Mouse (Mus musculus) liver, postnatal 0 days (tissue): ENCODE data around the gene Col4a3. TPM values are rescaled to one million over a fixed set of nuclear protein-coding genes. Genes with fewer than 3 reads are reported as not detected.
A peak's percentile ranks its signal among the peaks of the same experiment; 100 is the strongest.

Experiments
- ATAC-seq: fragments of 200-750 bp; cut with Nextera tagmentation; 2 replicates; pipeline ENCODE4 v1.8.0; 2017; ENCODE audit warnings: mild to moderate bottlenecking, moderate library complexity
- DNase-seq: peaks from one replicate; pipeline ENCODE4 v3.0.0-alpha.2; 2016
- H3K27ac ChIP-seq: fragments of 300-500 bp; sonication (generic); 2 replicates; pipeline ENCODE4 v1.5.1; 2014; ENCODE audit warnings: antibody characterized with exemption, moderate library complexity, mild to moderate bottlenecking, low read depth
- H3K27me3 ChIP-seq: fragments of 300-500 bp; sonication (generic); 2 replicates; pipeline ENCODE4 v1.6.1; 2014; ENCODE audit warnings: low read length, control low read depth, mixed read lengths; ENCODE audit not compliant: insufficient read depth
- H3K36me3 ChIP-seq: fragments of 300-500 bp; sonication (generic); replicated peaks from 2 replicates; pipeline ENCODE4 v1.6.1; 2014; ENCODE audit warnings: mild to moderate bottlenecking, control low read depth, low read length, moderate library complexity, mixed read lengths; ENCODE audit not compliant: insufficient read depth
- H3K4me1 ChIP-seq: fragments of 300-500 bp; sonication (generic); 2 replicates; pipeline ENCODE4 v1.6.1; 2014; ENCODE audit warnings: antibody characterized with exemption, mild to moderate bottlenecking, control low read depth; ENCODE audit not compliant: insufficient read depth
- H3K4me2 ChIP-seq: fragments of 300-500 bp; sonication (generic); 2 replicates; pipeline ENCODE4 v1.6.1; 2014; ENCODE audit warnings: low read depth, mild to moderate bottlenecking, low read length, moderate library complexity, mixed read lengths
- H3K4me3 ChIP-seq: fragments of 300-500 bp; sonication (generic); 2 replicates; pipeline ENCODE4 v1.5.1; 2014; ENCODE audit warnings: low read depth, low read length
- H3K9ac ChIP-seq: fragments of 300-500 bp; sonication (generic); replicated peaks from 2 replicates; pipeline ENCODE4 v1.6.1; 2014; ENCODE audit warnings: mild to moderate bottlenecking, moderate library complexity
- H3K9me3 ChIP-seq: fragments of 300-500 bp; sonication (generic); 2 replicates; pipeline ENCODE4 v1.6.1; 2016; ENCODE audit warnings: mild to moderate bottlenecking, control low read depth, low read length, mixed read lengths
- CTCF ChIP-seq: sonication (generic); IDR thresholded peaks from 2 replicates; pipeline ENCODE4 v1.5.1; 2016; ENCODE audit warnings: antibody characterized with exemption, low read depth
- EP300 ChIP-seq: IDR thresholded peaks from 2 replicates; pipeline ENCODE4 v1.6.1; 2016; ENCODE audit warnings: antibody characterized with exemption, low read depth, mild to moderate bottlenecking
- WGBS: fragments of 180-500 bp; shearing (Covaris S2); extraction: QIAGEN DNeasy Blood & Tissue Kit; methylation state at CpG from one replicate; pipeline ENCODE4 v1.1.7; 2014; ENCODE audit not compliant: insufficient replicate concordance; 5-methylcytosine and 5-hydroxymethylcytosine counted together
- polyA plus RNA-seq: library from polyadenylated mRNA; unstranded; fragments of >200 nt; fragmentation: Nextera tagmentation; extraction: Ambion mirVana; gene quantifications from 2 replicates; pipeline ENCODE4 v1.2.1, GENCODE M21; 2015

The Col4a3 gene
- polyA plus RNA-seq, 1 experiment from 2014 or later: 0.27 TPM

DNA sequence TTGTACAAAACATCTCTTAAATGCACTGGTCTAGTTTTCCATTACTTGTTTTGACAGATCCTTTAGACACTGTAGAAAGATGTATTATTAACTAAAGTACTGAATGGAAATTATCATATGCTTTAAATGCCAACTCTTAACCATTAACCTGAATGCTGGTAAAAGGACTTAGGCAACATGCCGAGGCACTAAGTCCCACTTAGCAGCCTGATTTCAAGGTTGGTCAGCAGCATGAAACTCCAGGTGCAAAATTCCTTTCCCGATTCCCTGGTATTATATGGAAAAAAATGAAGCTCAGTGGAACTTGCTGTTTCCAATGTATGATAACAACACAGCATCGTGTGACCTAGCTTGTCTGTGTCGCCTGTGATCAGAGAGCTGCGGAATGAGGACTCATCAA is 31.9 kb downstream of the Col4a3 start:
- Histone ChIP-seq H3K9ac (no peak overlapping the region), H3K4me1 (no peaks in the 10 kb centered on the region), H3K36me3 (no peaks in the 10 kb centered on the region), H3K9me3 (no peaks in the 10 kb centered on the region), H3K27ac (no peak overlapping the region), H3K27me3 (no peaks in the 10 kb centered on the region), H3K4me3 (no peak overlapping the region), H3K4me2 (no peak overlapping the region)
- ATAC-seq (no peak), DNase-seq (no peak)
- no peak for TF ChIP-seq EP300
- TF ChIP-seq CTCF: no peak
- WGBS: 60% methylated on average over 5 of the region's 5 CpGs

DNA sequence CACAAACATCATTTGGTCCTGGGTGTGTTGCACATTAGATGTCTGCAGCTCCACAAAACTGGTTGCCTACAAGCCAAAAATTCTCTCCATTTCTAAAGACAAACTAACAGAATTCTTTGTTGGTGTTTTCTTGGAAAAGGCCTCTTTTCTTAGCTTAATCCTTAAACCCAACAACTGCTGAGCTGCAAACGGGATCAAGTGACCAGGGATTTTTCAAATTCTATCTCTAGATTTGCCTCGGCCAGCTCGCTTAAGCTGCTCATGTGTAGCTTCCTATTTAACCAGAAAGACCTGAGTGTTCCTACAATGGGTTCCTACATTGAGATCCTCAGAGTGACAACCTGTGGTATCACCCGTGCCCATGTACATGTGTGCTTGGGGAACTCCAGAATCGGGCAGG is 33.3 kb downstream of the Col4a3 start:
- Histone ChIP-seq H3K27me3 (no peaks in the 10 kb centered on the region), H3K9ac (no peak overlapping the region), H3K4me3 (no peak overlapping the region), H3K4me2 (no peak overlapping the region), H3K36me3 (no peaks in the 10 kb centered on the region), H3K9me3 (no peaks in the 10 kb centered on the region), H3K27ac (no peak overlapping the region), H3K4me1 (no peaks in the 10 kb centered on the region)
- TF ChIP-seq EP300 (no peak), CTCF (no peak)
- no peak for ATAC-seq
- WGBS: 84% methylated on average over 5 of the region's 5 CpGs
- no peak for DNase-seq

DNA sequence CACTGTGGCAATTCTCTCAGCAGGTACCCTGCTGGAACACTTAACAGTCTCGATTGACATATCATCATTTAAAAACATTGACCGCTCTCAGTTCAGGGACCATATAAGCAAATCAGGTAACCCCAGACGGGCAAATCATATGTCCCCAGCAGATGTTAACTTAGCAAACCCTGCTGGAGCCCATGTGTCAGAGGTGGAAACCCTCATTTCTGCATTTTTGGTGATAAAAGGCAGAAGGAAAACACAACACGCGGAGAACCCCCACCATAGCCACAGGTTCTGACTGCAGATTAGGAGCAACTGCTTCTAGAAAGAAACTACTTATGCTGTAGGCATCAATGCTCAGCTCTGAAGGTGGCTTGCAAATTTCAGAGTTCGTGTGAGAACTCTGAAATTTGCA is 38.2 kb downstream of the Col4a3 start:
- Histone ChIP-seq H3K4me2 (no peak overlapping the region), H3K4me1 (no peaks in the 10 kb centered on the region), H3K4me3 (no peak overlapping the region), H3K27me3 (no peaks in the 10 kb centered on the region), H3K36me3 (no peaks in the 10 kb centered on the region), H3K27ac (no peak overlapping the region), H3K9me3 (no peaks in the 10 kb centered on the region), H3K9ac (no peak overlapping the region)
- peak; percentile 88 for ATAC-seq
- 48% methylated on average over 6 of the region's 6 CpGs for WGBS
- no peak for DNase-seq
- TF ChIP-seq CTCF: no peak
- peak; percentile 87 for TF ChIP-seq EP300

DNA sequence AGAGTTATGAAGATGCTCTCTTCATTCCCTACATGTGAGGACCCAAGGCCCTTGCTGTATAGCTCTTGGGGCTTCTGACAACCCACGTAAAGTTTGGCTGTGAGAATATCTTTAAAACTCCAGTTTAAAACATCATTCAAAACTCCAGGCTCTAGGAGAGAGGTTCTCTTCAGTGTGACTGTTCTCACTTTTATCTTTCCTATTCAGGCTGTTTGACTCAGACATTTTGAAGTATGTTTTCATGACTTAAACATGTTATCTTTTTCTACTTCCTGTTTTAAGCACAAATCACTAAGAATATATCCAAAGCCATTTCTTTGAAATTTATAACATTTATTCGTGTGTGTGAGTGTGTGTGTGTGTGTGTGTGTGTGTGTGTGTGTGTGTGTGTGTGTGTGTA is 38.8 kb downstream of the Col4a3 start:
- H3K27me3 ChIP-seq: no peaks in the 10 kb centered on the region
- ATAC-seq (peak; percentile 58), DNase-seq (no peak)
- no peak overlapping the region for H3K9ac ChIP-seq
- no peak overlapping the region for H3K4me3 ChIP-seq
- no peaks in the 10 kb centered on the region for H3K36me3 ChIP-seq
- 46% methylated on average over 2 of the region's 2 CpGs for WGBS
- H3K4me2 ChIP-seq: no peak overlapping the region
- no peak overlapping the region for H3K27ac ChIP-seq
- H3K9me3 ChIP-seq: no peaks in the 10 kb centered on the region
- H3K4me1 ChIP-seq: no peaks in the 10 kb centered on the region
- TF ChIP-seq EP300: 0 out of 2 replicates have a peak, but pooled peaks have one; percentile 21
- no peak for TF ChIP-seq CTCF

DNA sequence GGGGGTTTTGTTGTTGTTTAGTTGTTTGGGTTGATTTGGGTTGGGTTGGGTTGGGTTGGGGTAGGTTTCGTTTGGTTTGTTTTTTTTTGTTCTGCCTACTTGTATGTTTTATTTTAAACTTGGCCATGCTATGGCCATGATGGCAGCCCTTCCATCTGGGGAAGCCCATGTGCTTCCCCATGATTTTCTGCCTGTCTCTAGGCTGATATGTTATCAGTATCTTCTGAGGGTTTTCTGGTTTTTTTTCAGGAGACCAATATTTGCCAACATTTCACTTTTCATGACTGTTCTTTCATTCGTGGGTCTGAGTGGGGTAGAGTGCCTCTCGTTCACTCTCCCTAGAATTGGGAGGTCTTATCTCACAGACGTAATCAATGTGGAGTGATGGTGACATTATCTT is 40.9 kb downstream of the Col4a3 start:
- Histone ChIP-seq H3K9ac (no peak overlapping the region), H3K27me3 (no peaks in the 10 kb centered on the region), H3K27ac (no peak overlapping the region), H3K4me1 (no peaks in the 10 kb centered on the region), H3K9me3 (no peaks in the 10 kb centered on the region), H3K4me2 (no peak overlapping the region), H3K4me3 (no peak overlapping the region), H3K36me3 (no peaks in the 10 kb centered on the region)
- WGBS: 39% methylated on average over 4 of the region's 4 CpGs
- ATAC-seq (no peak), DNase-seq (no peak)
- TF ChIP-seq EP300 (peak; percentile 88), CTCF (no peak)

DNA sequence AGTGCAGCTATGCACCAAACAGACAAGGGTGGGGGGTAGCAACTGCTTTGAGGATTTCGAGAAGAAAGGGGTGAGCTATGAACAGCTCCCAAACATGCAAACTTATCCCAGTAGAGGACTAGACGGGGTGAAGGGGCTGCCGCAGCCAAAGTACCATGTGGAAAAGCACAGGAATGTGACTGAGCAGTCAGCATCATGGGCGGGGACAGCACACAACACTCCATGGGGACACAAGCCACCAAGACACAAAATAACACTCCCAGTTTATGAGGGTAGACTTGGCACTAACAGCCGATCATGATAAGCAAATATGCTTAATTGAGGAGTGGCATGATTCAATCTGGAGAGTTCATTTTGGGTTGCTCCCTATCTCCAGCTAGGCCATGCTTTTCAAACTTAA is 42.8 kb downstream of the Col4a3 start:
- no peaks in the 10 kb centered on the region for H3K4me1 ChIP-seq
- TF ChIP-seq EP300 (no peak), CTCF (no peak)
- no peak overlapping the region for H3K4me2 ChIP-seq
- H3K9ac ChIP-seq: no peak overlapping the region
- H3K4me3 ChIP-seq: no peak overlapping the region
- H3K36me3 ChIP-seq: no peaks in the 10 kb centered on the region
- DNase-seq (no peak), ATAC-seq (no peak)
- no peak overlapping the region for H3K27ac ChIP-seq
- no peaks in the 10 kb centered on the region for H3K9me3 ChIP-seq
- H3K27me3 ChIP-seq: no peaks in the 10 kb centered on the region
- 76% methylated on average over 5 of the region's 5 CpGs for WGBS
